Mouse (Mus musculus) ES-Bruce4 (cell line): ENCODE measurements around the gene Fam161b.

Experiments
- CTCF ChIP-seq: IDR thresholded peaks from one replicate; pipeline ENCODE4 v1.8.1; 2011; ENCODE audit warnings: low read depth, low read length
- POLR2A ChIP-seq: IDR thresholded peaks from one replicate; pipeline ENCODE4 v1.8.1; 2011; ENCODE audit warnings: low read length; ENCODE audit not compliant: insufficient read depth

- TF ChIP-seq POLR2A: no peak
- no peak for TF ChIP-seq CTCF
Observed at GRCm38 (mm10) chr12:84399135-84399534, 37.5 kb upstream of the Fam161b start.
